Mouse (Mus musculus) heart, embryonic 15.5 days (tissue): ENCODE data around the gene Tmem178b. TPM values are rescaled to one million over a fixed set of nuclear protein-coding genes. Genes with fewer than 3 reads are reported as not detected.

Source experiments
- ATAC-seq: fragments of 200-750 bp; cut with Nextera tagmentation; replicated peaks from 2 replicates; pipeline ENCODE4 v1.8.0; 2017; ENCODE audit warnings: low read depth, moderate TSS enrichment; ENCODE audit not compliant: insufficient number of reproducible peaks, insufficient read depth, low FRiP score
- H3K27ac ChIP-seq: fragments of 300-500 bp; sonication (generic); 2 replicates; pipeline ENCODE4 v1.5.1; 2015; ENCODE audit warnings: mild to moderate bottlenecking, inconsistent platforms
- H3K27me3 ChIP-seq: fragments of 300-500 bp; sonication (generic); 2 replicates; pipeline ENCODE4 v1.6.1; 2015; ENCODE audit warnings: inconsistent platforms
- H3K36me3 ChIP-seq: fragments of 300-500 bp; sonication (generic); 2 replicates; pipeline ENCODE4 v1.6.1; 2015; ENCODE audit warnings: mild to moderate bottlenecking, inconsistent platforms
- H3K4me1 ChIP-seq: fragments of 300-500 bp; sonication (generic); replicated peaks from 2 replicates; pipeline ENCODE4 v1.6.1; 2015; ENCODE audit warnings: inconsistent platforms
- H3K4me2 ChIP-seq: fragments of 300-500 bp; sonication (generic); 2 replicates; pipeline ENCODE4 v1.6.1; 2015; ENCODE audit warnings: inconsistent platforms, mild to moderate bottlenecking, moderate library complexity
- H3K4me3 ChIP-seq: fragments of 300-500 bp; sonication (generic); 2 replicates; pipeline ENCODE4 v1.5.1; 2015; ENCODE audit warnings: mild to moderate bottlenecking, inconsistent platforms
- H3K9ac ChIP-seq: fragments of 300-500 bp; sonication (generic); 2 replicates; pipeline ENCODE4 v1.6.1; 2015; ENCODE audit warnings: mild to moderate bottlenecking, inconsistent platforms
- H3K9me3 ChIP-seq: fragments of 300-500 bp; sonication (generic); replicated peaks from 2 replicates; pipeline ENCODE4 v1.6.1; 2016; ENCODE audit warnings: inconsistent platforms
- WGBS: fragments of 180-500 bp; shearing (Covaris S2); methylation state at CpG from one replicate; pipeline ENCODE4 v1.1.7; 2015; ENCODE audit warnings: mixed read lengths; 5-methylcytosine and 5-hydroxymethylcytosine counted together
- polyA plus RNA-seq: library from polyadenylated mRNA; unstranded; fragments of >200 nt; fragmentation: Nextera tagmentation; extraction: Ambion mirVana; gene quantifications from 2 replicates; pipeline ENCODE4 v1.2.1, GENCODE M21; 2015

The Tmem178b gene
- polyA plus RNA-seq, 1 experiment from 2014 or later: 0.01 TPM

- Histone ChIP-seq H3K27me3 (no peaks in the 10 kb centered on the region), H3K9me3 (no peaks in the 10 kb centered on the region), H3K4me3 (no peak overlapping the region), H3K36me3 (no peaks in the 10 kb centered on the region), H3K4me1 (no peaks in the 10 kb centered on the region), H3K9ac (no peak overlapping the region), H3K4me2 (no peak overlapping the region), H3K27ac (no peak overlapping the region)
- 78% methylated on average over 10 of the region's 10 CpGs for WGBS
- ATAC-seq: no peak
Observed at GRCm38 (mm10) chr6:39926442-39926841, 53.4 kb downstream of the Tmem178b start.

- Histone ChIP-seq H3K9me3 (no peaks in the 10 kb centered on the region), H3K27me3 (no peaks in the 10 kb centered on the region), H3K4me3 (no peak overlapping the region), H3K27ac (no peak overlapping the region), H3K9ac (no peak overlapping the region), H3K4me1 (no peaks in the 10 kb centered on the region), H3K4me2 (no peak overlapping the region), H3K36me3 (no peaks in the 10 kb centered on the region)
- 58% methylated on average over 3 of the region's 3 CpGs for WGBS
- no peak for ATAC-seq
Observed at GRCm38 (mm10) chr6:39936590-39936989, 63.5 kb downstream of the Tmem178b start.

GRCm38 (mm10) chr6:39940920-39941319 is 67.8 kb downstream of the Tmem178b start:
- no peak overlapping the region for H3K4me2 ChIP-seq
- 74% methylated on average over 7 of the region's 7 CpGs for WGBS
- H3K4me3 ChIP-seq: no peak overlapping the region
- H3K36me3 ChIP-seq: no peaks in the 10 kb centered on the region
- no peaks in the 10 kb centered on the region for H3K9me3 ChIP-seq
- H3K27ac ChIP-seq: no peak overlapping the region
- no peak overlapping the region for H3K9ac ChIP-seq
- no peak for ATAC-seq
- H3K4me1 ChIP-seq: no peaks in the 10 kb centered on the region
- no peaks in the 10 kb centered on the region for H3K27me3 ChIP-seq

- Histone ChIP-seq H3K27me3 (no peaks in the 10 kb centered on the region), H3K4me1 (no peaks in the 10 kb centered on the region), H3K9ac (no peak overlapping the region), H3K4me3 (no peak overlapping the region), H3K4me2 (no peak overlapping the region), H3K36me3 (no peaks in the 10 kb centered on the region), H3K27ac (no peak overlapping the region), H3K9me3 (no peaks in the 10 kb centered on the region)
- 73% methylated on average over 9 of the region's 9 CpGs for WGBS
- no peak for ATAC-seq
Observed at GRCm38 (mm10) chr6:39944854-39945253, 71.8 kb downstream of the Tmem178b start.

GRCm38 (mm10) chr6:39945670-39946440 is 72.8 kb downstream of the Tmem178b start:
- no peak for ATAC-seq
- H3K27ac ChIP-seq: no peak overlapping the region

GRCm38 (mm10) chr6:39946601-39947000 is 73.5 kb downstream of the Tmem178b start:
- 70% methylated on average over 4 of the region's 4 CpGs for WGBS
- no peaks in the 10 kb centered on the region for H3K9me3 ChIP-seq

More at GRCm38 (mm10) chr6:39945670-39946440, 72.8 kb downstream of the Tmem178b start:
- no peaks in the 10 kb centered on the region for H3K4me1 ChIP-seq
- H3K9ac ChIP-seq: no peak overlapping the region
- 70% methylated on average over 5 of the region's 5 CpGs for WGBS
- H3K27me3 ChIP-seq: no peaks in the 10 kb centered on the region
- H3K4me2 ChIP-seq: no peak overlapping the region
- no peaks in the 10 kb centered on the region for H3K9me3 ChIP-seq
- H3K36me3 ChIP-seq: no peaks in the 10 kb centered on the region
- H3K4me3 ChIP-seq: no peak overlapping the region

GRCm38 (mm10) chr6:39953951-39954350 is 80.9 kb downstream of the Tmem178b start:
- no peak overlapping the region for H3K4me2 ChIP-seq
- no peaks in the 10 kb centered on the region for H3K36me3 ChIP-seq
- no peak overlapping the region for H3K4me3 ChIP-seq
- H3K27me3 ChIP-seq: no peaks in the 10 kb centered on the region
- no peaks in the 10 kb centered on the region for H3K9me3 ChIP-seq
- WGBS: 86% methylated on average over 5 of the region's 5 CpGs
- H3K27ac ChIP-seq: no peak overlapping the region
- H3K9ac ChIP-seq: no peak overlapping the region
- H3K4me1 ChIP-seq: no peaks in the 10 kb centered on the region
- no peak for ATAC-seq

More at GRCm38 (mm10) chr6:39946601-39947000, 73.5 kb downstream of the Tmem178b start:
- no peak for ATAC-seq
- H3K36me3 ChIP-seq: no peaks in the 10 kb centered on the region
- no peaks in the 10 kb centered on the region for H3K27me3 ChIP-seq
- H3K4me2 ChIP-seq: no peak overlapping the region
- H3K4me1 ChIP-seq: no peaks in the 10 kb centered on the region
- H3K4me3 ChIP-seq: no peak overlapping the region
- no peak overlapping the region for H3K27ac ChIP-seq
- H3K9ac ChIP-seq: no peak overlapping the region

GRCm38 (mm10) chr6:39955211-39955610 is 82.1 kb downstream of the Tmem178b start:
- H3K9me3 ChIP-seq: no peaks in the 10 kb centered on the region
- no peaks in the 10 kb centered on the region for H3K36me3 ChIP-seq
- no peak overlapping the region for H3K27ac ChIP-seq
- H3K4me3 ChIP-seq: no peak overlapping the region
- no peak for ATAC-seq
- H3K27me3 ChIP-seq: no peaks in the 10 kb centered on the region
- no peak overlapping the region for H3K4me2 ChIP-seq
- H3K9ac ChIP-seq: no peak overlapping the region
- WGBS: 79% methylated on average over 2 of the region's 2 CpGs
- H3K4me1 ChIP-seq: no peaks in the 10 kb centered on the region

- no peak overlapping the region for H3K4me3 ChIP-seq
- 58% methylated on average over 4 of the region's 4 CpGs for WGBS
- H3K4me1 ChIP-seq: no peaks in the 10 kb centered on the region
- H3K9me3 ChIP-seq: no peaks in the 10 kb centered on the region
- H3K4me2 ChIP-seq: no peak overlapping the region
- no peak for ATAC-seq
- H3K27ac ChIP-seq: no peak overlapping the region
- H3K9ac ChIP-seq: no peak overlapping the region
- no peaks in the 10 kb centered on the region for H3K36me3 ChIP-seq
- no peaks in the 10 kb centered on the region for H3K27me3 ChIP-seq
Observed at GRCm38 (mm10) chr6:39964606-39965005, 91.5 kb downstream of the Tmem178b start.

GRCm38 (mm10) chr6:39970281-39970680 is 97.2 kb downstream of the Tmem178b start:
- Histone ChIP-seq H3K4me2 (no peak overlapping the region), H3K9ac (no peak overlapping the region), H3K4me3 (no peak overlapping the region), H3K9me3 (no peaks in the 10 kb centered on the region), H3K27me3 (no peaks in the 10 kb centered on the region), H3K27ac (no peak overlapping the region), H3K4me1 (no peaks in the 10 kb centered on the region), H3K36me3 (no peaks in the 10 kb centered on the region)
- ATAC-seq: no peak

- 66% methylated on average over 4 of the region's 4 CpGs for WGBS
- H3K27ac ChIP-seq: no peak overlapping the region
- no peaks in the 10 kb centered on the region for H3K27me3 ChIP-seq
- H3K4me1 ChIP-seq: no peaks in the 10 kb centered on the region
- no peak overlapping the region for H3K4me3 ChIP-seq
- no peak overlapping the region for H3K9ac ChIP-seq
- no peaks in the 10 kb centered on the region for H3K9me3 ChIP-seq
- H3K36me3 ChIP-seq: no peaks in the 10 kb centered on the region
- no peak overlapping the region for H3K4me2 ChIP-seq
- ATAC-seq: no peak
Observed at GRCm38 (mm10) chr6:39978942-39979341, 105.9 kb downstream of the Tmem178b start.

- Histone ChIP-seq H3K27me3 (no peaks in the 10 kb centered on the region), H3K27ac (no peak overlapping the region), H3K36me3 (no peaks in the 10 kb centered on the region), H3K4me3 (no peak overlapping the region), H3K4me2 (no peak overlapping the region), H3K9me3 (no peaks in the 10 kb centered on the region), H3K9ac (no peak overlapping the region), H3K4me1 (no peaks in the 10 kb centered on the region)
- WGBS: 65% methylated on average over 4 of the region's 4 CpGs
- no peak for ATAC-seq
Observed at GRCm38 (mm10) chr6:39990772-39991171, 117.7 kb downstream of the Tmem178b start.
